Mouse (Mus musculus) midbrain, embryonic 14.5 days (tissue): ENCODE data around the gene Lrfn1. TPM values are rescaled to one million over a fixed set of nuclear protein-coding genes. Genes with fewer than 3 reads are reported as not detected.

Experiments
- ATAC-seq: fragments of 200-750 bp; cut with Nextera tagmentation; 2 replicates; pipeline ENCODE4 v1.8.0; 2017; ENCODE audit warnings: moderate number of reproducible peaks, moderate library complexity; ENCODE audit not compliant: low FRiP score, low TSS enrichment
- DNase-seq: peaks from one replicate; pipeline ENCODE4 v3.0.0-alpha.2; 2015
- H3K27ac ChIP-seq: fragments of 300-500 bp; sonication (generic); replicated peaks from 2 replicates; pipeline ENCODE4 v1.5.1; 2014; ENCODE audit warnings: mild to moderate bottlenecking, low read depth, low read length, moderate library complexity
- H3K27me3 ChIP-seq: fragments of 300-500 bp; sonication (generic); 2 replicates; pipeline ENCODE4 v1.6.1; 2014; ENCODE audit warnings: low read length, control low read depth, mixed read lengths; ENCODE audit not compliant: control insufficient read depth, insufficient read depth
- H3K36me3 ChIP-seq: fragments of 300-500 bp; sonication (generic); 2 replicates; pipeline ENCODE4 v1.6.1; 2014; ENCODE audit warnings: low read length, control low read depth; ENCODE audit not compliant: control insufficient read depth, insufficient read depth
- H3K4me1 ChIP-seq: fragments of 300-500 bp; sonication (generic); 2 replicates; pipeline ENCODE4 v1.6.1; 2014; ENCODE audit warnings: mild to moderate bottlenecking, antibody characterized with exemption, low read length, control low read depth; ENCODE audit not compliant: control insufficient read depth, insufficient read depth
- H3K4me2 ChIP-seq: fragments of 300-500 bp; sonication (generic); 2 replicates; pipeline ENCODE4 v1.6.1; 2014; ENCODE audit warnings: mild to moderate bottlenecking, low read length, moderate library complexity
- H3K4me3 ChIP-seq: fragments of 300-500 bp; sonication (generic); replicated peaks from 2 replicates; pipeline ENCODE4 v1.5.1; 2014; ENCODE audit warnings: low read depth, low read length
- H3K9ac ChIP-seq: fragments of 300-500 bp; sonication (generic); replicated peaks from 2 replicates; pipeline ENCODE4 v1.6.1; 2014; ENCODE audit warnings: mild to moderate bottlenecking, low read length, moderate library complexity
- H3K9me3 ChIP-seq: fragments of 300-500 bp; sonication (generic); 2 replicates; pipeline ENCODE4 v1.6.1; 2016; ENCODE audit warnings: low read length, control low read depth, mixed read lengths; ENCODE audit not compliant: control insufficient read depth
- WGBS: fragments of 180-500 bp; shearing (Covaris S2); extraction: QIAGEN DNeasy Blood & Tissue Kit; methylation state at CpG from one replicate; pipeline ENCODE4 v1.1.7; 2014; 5-methylcytosine and 5-hydroxymethylcytosine counted together
- polyA plus RNA-seq: library from polyadenylated mRNA; unstranded; fragments of >200 nt; fragmentation: Nextera tagmentation; extraction: Ambion mirVana; gene quantifications from 2 replicates; pipeline ENCODE4 v1.2.1, GENCODE M21; 2014

Lrfn1 gene
- polyA plus RNA-seq, 1 experiment from 2014 or later, result 18.3 TPM

GRCm38 (mm10) chr7:28441776-28442485 lies 9.8 kb upstream of the Lrfn1 start:
- H3K27ac ChIP-seq, result no peak overlapping the region
- ATAC-seq (no peak), DNase-seq (no peak)
- no peak overlapping the region for H3K4me3 ChIP-seq
- H3K4me1 ChIP-seq, result no peaks in the 10 kb centered on the region
- no peak overlapping the region for H3K9ac ChIP-seq
- no peaks in the 10 kb centered on the region for H3K9me3 ChIP-seq
- H3K27me3 ChIP-seq, result 0 out of 2 replicates have a peak, but pooled peaks cover 4% of the 10 kb centered on the region
- WGBS, result 89% methylated on average over 13 of the region's 14 CpGs
- no peaks in the 10 kb centered on the region for H3K36me3 ChIP-seq
- no peak overlapping the region for H3K4me2 ChIP-seq

DNA sequence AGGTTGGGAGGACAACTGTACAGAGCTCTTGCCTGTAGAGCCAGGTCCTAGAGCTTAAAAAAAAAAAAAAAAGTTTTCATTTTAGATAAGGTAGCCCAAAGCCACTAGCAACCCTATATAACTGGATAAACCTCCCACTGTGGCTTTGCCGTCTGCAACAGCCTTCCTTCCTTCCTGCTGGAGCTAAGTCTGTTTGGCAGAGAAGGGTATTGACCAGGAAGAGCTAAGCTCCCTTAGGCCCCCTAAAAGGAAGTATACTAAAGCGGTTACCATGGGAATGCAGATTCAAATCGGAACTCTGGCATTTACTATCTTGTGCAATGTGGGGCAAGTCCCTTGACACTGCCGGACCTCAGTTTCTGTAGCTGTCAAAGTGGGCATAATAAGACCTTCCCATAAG lies 9.1 kb upstream of the Lrfn1 start:
- WGBS, result 38% methylated on average over 4 of the region's 4 CpGs
- no peak overlapping the region for H3K4me2 ChIP-seq

GRCm38 (mm10) chr7:28444344-28444974 lies 7.3 kb upstream of the Lrfn1 start:
- ATAC-seq (no peak), DNase-seq (no peak)
- H3K27ac ChIP-seq, result no peak overlapping the region
- no peak overlapping the region for H3K4me2 ChIP-seq
- H3K27me3 ChIP-seq, result 0 out of 2 replicates have a peak, but pooled peaks cover 4% of the 10 kb centered on the region
- H3K4me3 ChIP-seq, result no peak overlapping the region
- 84% methylated on average over 13 of the region's 13 CpGs for WGBS
- no peaks in the 10 kb centered on the region for H3K9me3 ChIP-seq
- no peaks in the 10 kb centered on the region for H3K36me3 ChIP-seq
- no peak overlapping the region for H3K9ac ChIP-seq
- peaks cover 7% of the 10 kb centered on the region; the same call in 1 of the 2 replicates for H3K4me1 ChIP-seq

More for the DNA sequence above, 9.1 kb upstream of the Lrfn1 start:
- Histone ChIP-seq H3K9ac (no peak overlapping the region), H3K36me3 (no peaks in the 10 kb centered on the region), H3K4me3 (no peak overlapping the region), H3K4me1 (peaks cover 7% of the 10 kb centered on the region; the same call in 1 of the 2 replicates), H3K9me3 (no peaks in the 10 kb centered on the region), H3K27ac (no peak overlapping the region), H3K27me3 (0 out of 2 replicates have a peak, but pooled peaks cover 4% of the 10 kb centered on the region)
- DNase-seq (no peak), ATAC-seq (no peak)

GRCm38 (mm10) chr7:28446446-28446845 lies 5.3 kb upstream of the Lrfn1 start:
- no peak for ATAC-seq
- 8% methylated on average over 12 of the region's 12 CpGs for WGBS
- Histone ChIP-seq H3K9ac (no peak overlapping the region), H3K27me3 (0 out of 2 replicates have a peak, but pooled peaks cover 4% of the 10 kb centered on the region), H3K4me3 (no peak overlapping the region), H3K36me3 (no peaks in the 10 kb centered on the region), H3K4me1 (peaks cover 9% of the 10 kb centered on the region), H3K4me2 (no peak overlapping the region), H3K27ac (no peak overlapping the region), H3K9me3 (no peaks in the 10 kb centered on the region)
- peak; percentile 88 for DNase-seq

DNA sequence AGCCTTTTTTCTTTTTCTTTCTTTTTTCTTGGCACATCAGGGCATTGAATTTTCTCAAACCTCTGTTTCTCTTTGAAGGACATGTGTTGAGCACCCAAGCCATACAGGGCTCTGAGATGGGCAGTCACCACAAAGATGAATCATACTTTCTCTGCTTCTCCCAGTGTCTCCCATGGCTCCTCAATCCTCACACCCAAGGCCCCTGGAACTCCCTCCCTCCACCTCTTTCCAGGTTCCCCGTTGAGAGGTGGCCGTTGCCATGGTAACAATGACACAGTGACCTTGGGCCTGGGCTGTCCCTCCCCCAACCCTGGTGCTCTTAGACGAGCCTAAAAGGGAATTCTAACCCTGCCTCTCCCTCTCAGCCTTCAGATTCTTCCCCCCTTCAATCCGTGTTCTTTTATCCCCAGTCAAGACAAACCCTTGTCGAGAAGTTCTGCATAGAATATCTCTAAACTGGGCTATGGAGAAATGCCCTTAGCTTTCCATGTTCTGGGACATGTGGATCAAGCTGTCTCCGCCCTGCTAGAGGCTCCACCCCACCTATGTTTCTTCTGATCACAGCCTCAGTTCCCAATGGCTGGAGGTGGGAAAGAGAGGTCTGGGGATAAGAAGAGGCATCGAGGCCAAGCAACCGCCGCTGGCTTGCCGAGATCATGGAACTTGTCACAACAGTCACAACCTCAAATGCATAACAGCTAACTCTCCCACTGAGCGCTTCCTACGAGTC lies 4.5 kb upstream of the Lrfn1 start:
- Histone ChIP-seq H3K9ac (no peak overlapping the region), H3K27me3 (0 out of 2 replicates have a peak, but pooled peaks cover 4% of the 10 kb centered on the region), H3K36me3 (no peaks in the 10 kb centered on the region), H3K27ac (no peak overlapping the region), H3K4me1 (peaks cover 10% of the 10 kb centered on the region), H3K9me3 (no peaks in the 10 kb centered on the region), H3K4me3 (no peak overlapping the region), H3K4me2 (no peak overlapping the region)
- ATAC-seq (no peak), DNase-seq (no peak)
- WGBS, result 15% methylated on average over 12 of the region's 12 CpGs

- Histone ChIP-seq H3K27ac (no peak overlapping the region), H3K9ac (no peak overlapping the region), H3K4me2 (no peak overlapping the region), H3K9me3 (no peaks in the 10 kb centered on the region), H3K27me3 (0 out of 2 replicates have a peak, but pooled peaks cover 4% of the 10 kb centered on the region), H3K36me3 (no peaks in the 10 kb centered on the region), H3K4me1 (peaks cover 15% of the 10 kb centered on the region), H3K4me3 (no peak overlapping the region)
- 69% methylated on average over 13 of the region's 13 CpGs for WGBS
- ATAC-seq, result no peak
- DNase-seq, result no peak
Measured at GRCm38 (mm10) chr7:28447865-28448820, 3.6 kb upstream of the Lrfn1 start.

DNA sequence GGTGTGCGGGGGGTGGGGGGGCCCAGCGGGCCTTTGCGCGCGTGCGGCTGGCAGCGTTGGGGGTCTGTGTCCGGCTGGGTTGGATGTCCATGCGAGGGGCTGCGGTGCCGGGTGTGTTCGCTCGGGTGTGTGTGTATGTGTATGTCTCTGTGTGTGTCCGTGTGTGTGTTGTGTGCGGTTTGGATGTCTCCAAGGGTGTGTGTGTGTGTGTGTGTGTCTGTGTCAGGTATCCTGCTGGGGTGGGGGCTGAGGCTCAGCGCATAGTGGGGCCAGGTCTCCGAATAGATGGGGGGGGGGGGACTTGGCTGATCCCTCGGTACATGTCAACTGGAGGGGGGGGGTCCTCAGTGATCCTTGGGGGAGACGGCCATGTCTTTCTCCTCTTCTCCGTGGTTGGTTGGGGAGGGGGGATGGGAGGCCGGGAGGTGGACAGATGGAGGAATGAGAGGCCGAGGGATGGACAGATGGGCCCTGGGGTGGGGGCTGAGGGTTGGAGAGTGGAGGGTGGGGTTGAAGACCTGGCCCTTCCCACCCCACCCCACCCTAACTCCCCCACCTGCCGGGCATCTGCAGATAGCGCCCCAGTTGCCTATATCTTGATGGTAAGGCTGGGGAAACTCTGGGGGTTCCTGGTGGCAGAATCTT lies 703 bp downstream of the Lrfn1 start:
- peaks cover 17% of the 10 kb centered on the region for H3K4me1 ChIP-seq
- no peaks in the 10 kb centered on the region for H3K27me3 ChIP-seq
- H3K4me3 ChIP-seq, result peak overlapping the region; percentile 85
- no peaks in the 10 kb centered on the region for H3K9me3 ChIP-seq
- DNase-seq (no peak), ATAC-seq (peak; percentile 59)
- 2% methylated on average over 24 of the region's 24 CpGs for WGBS
- H3K27ac ChIP-seq, result peak overlapping the region; percentile 79
- H3K4me2 ChIP-seq, result peak overlapping the region; percentile 72
- peaks cover 22% of the 10 kb centered on the region for H3K36me3 ChIP-seq
- H3K9ac ChIP-seq, result peak overlapping the region; percentile 93
